Mouse (Mus musculus): ENCODE measurements around the gene Strn4. TPM values are rescaled to one million over a fixed set of nuclear protein-coding genes. Genes with fewer than 3 reads are reported as not detected.

Strn4 gene
- total and polyA plus RNA-seq, 3 experiments = 55.8 to 93.5 TPM; not detected in 1

DNA sequence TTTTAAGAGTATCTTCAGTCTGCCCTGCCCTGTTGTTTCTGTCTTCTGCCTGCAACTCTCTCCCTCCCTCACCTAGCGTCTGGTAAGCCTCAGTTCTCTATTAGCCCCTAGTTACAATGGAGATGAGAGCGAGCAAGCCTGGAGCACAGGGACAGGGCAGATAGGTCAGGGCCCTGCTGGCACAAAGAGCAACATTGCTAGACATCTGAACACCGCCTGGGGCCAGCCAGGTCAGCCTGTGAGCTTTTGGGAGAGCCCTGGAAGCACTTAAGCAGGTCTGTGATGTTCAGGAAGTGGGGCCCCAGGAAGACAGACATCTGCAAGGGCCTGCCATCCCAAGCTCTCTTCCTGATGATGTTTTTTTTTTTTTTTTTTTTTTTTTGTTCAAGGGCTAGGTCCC is 5.4 kb downstream of the Strn4 start:
- Histone ChIP-seq H3K4me1 (ENCODE audit: control insufficient read depth in 1 of 2, insufficient read depth in 2 of 2, low read length in 2 of 2) (peaks cover 13 to 23% of the 10 kb centered on the region in 2 experiments), H3K9ac (ENCODE audit: control insufficient read depth, low read depth, low read length, poor library complexity, severe bottlenecking) (no peak overlapping the region), H3K4me3 (ENCODE audit: control insufficient read depth in 1 of 2, insufficient read depth in 1 of 2, low read depth in 2 of 2, low read length in 2 of 2) (no peak overlapping the region), H3K36me3 (ENCODE audit: control insufficient read depth in 1 of 2, insufficient read depth in 2 of 2, low read length in 2 of 2) (peaks cover 9 to 34% of the 10 kb centered on the region in 2 experiments), H3K27ac (ENCODE audit: control insufficient read depth, low read depth, low read length) (no peak overlapping the region), H3K79me2 (ENCODE audit: control insufficient read depth, insufficient read depth, low read length, poor library complexity) (peaks cover 61% of the 10 kb centered on the region), H3K27me3 (ENCODE audit: control insufficient read depth in 1 of 2, insufficient read depth in 2 of 2, low read length in 2 of 2) (no peaks in the 10 kb centered on the region), H3K9me3 (replicated peaks; ENCODE audit: insufficient read depth, low read length) (no peaks in the 10 kb centered on the region)
- TF ChIP-seq MAX (IDR thresholded peaks at IDR 0.05; ENCODE audit: low read length) (no peak), TCF12 (IDR thresholded peaks at IDR 0.05; ENCODE audit: low read depth, low read length) (no peak), MEF2A (IDR thresholded peaks at IDR 0.05; ENCODE audit: extremely low read depth, insufficient replicate concordance, low read depth, low read length, poor library complexity, severe bottlenecking) (no peak)
- DNase-seq (ENCODE audit: low read depth, low spot score) = no peak

DNA sequence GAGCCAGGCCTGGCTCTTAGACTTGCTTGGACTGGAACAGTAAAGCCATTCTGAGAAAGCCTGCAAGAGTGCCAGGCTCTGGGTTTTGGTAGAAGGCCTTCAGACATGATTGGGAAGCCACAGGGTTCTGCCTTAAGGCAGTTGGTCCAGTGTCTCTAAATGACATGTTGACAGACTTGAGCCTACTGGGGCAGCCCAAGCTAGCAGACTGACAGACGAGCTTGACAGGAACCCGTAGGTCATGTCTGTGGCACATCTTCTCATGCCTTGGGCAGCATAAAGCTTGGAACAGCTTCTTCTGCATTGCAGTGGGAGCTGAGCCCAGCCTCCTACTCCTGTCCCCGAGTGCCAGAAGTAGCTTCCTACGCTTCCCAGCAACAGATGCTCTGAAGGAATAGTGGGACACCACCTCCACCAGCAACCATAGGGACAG is 6.0 kb downstream of the Strn4 start:
- Histone ChIP-seq H3K9ac (ENCODE audit: control insufficient read depth, low read depth, low read length, poor library complexity, severe bottlenecking) (no peak overlapping the region), H3K4me1 (ENCODE audit: control insufficient read depth in 1 of 2, insufficient read depth in 2 of 2, low read length in 2 of 2) (peaks cover 13 to 23% of the 10 kb centered on the region in 2 experiments), H3K36me3 (ENCODE audit: control insufficient read depth in 1 of 2, insufficient read depth in 2 of 2, low read length in 2 of 2) (peaks cover 9 to 34% of the 10 kb centered on the region in 2 experiments), H3K79me2 (ENCODE audit: control insufficient read depth, insufficient read depth, low read length, poor library complexity) (peaks cover 56% of the 10 kb centered on the region), H3K4me3 (ENCODE audit: control insufficient read depth in 1 of 2, insufficient read depth in 1 of 2, low read depth in 2 of 2, low read length in 2 of 2) (no peak overlapping the region), H3K27me3 (ENCODE audit: control insufficient read depth in 1 of 2, insufficient read depth in 2 of 2, low read length in 2 of 2) (no peaks in the 10 kb centered on the region), H3K27ac (ENCODE audit: control insufficient read depth, low read depth, low read length) (no peak overlapping the region), H3K9me3 (replicated peaks; ENCODE audit: insufficient read depth, low read length) (no peaks in the 10 kb centered on the region)
- DNase-seq (ENCODE audit: low read depth, low spot score) = no peak
- no peak for TF ChIP-seq MYC (IDR thresholded peaks at IDR 0.05; ENCODE audit: low read depth, low read length)
- TF ChIP-seq MEF2A (IDR thresholded peaks at IDR 0.05; ENCODE audit: extremely low read depth, insufficient replicate concordance, low read depth, low read length, poor library complexity, severe bottlenecking) = no peak
- TF ChIP-seq TCF12 (IDR thresholded peaks at IDR 0.05; ENCODE audit: low read depth, low read length) = no peak
- no peak for TF ChIP-seq MAX (IDR thresholded peaks at IDR 0.05; ENCODE audit: low read length)
- TF ChIP-seq EP300 (IDR thresholded peaks at IDR 0.05; ENCODE audit: low read depth in 1 of 2, low read length in 2 of 2) = no peak
- TF ChIP-seq POLR2AphosphoS5 (IDR thresholded peaks at IDR 0.05; ENCODE audit: borderline replicate concordance, low read depth, low read length) = no peak
- no peak for TF ChIP-seq ZKSCAN1 (IDR thresholded peaks at IDR 0.05; ENCODE audit: low read depth, low read length)
- no peak for TF ChIP-seq MXI1 (IDR thresholded peaks at IDR 0.05; ENCODE audit: low read depth, low read length)
- TF ChIP-seq SIN3A (IDR thresholded peaks at IDR 0.05; ENCODE audit: low read length) = no peak
- no peak for TF ChIP-seq UBTF (IDR thresholded peaks at IDR 0.05; ENCODE audit: borderline replicate concordance, insufficient read depth, low read depth, low read length)
- TF ChIP-seq POLR2A (IDR thresholded peaks at IDR 0.05; ENCODE audit: control insufficient read depth in 1 of 2, insufficient read depth in 1 of 2, low read depth in 1 of 2, low read length in 2 of 2, poor library complexity in 1 of 2) = no peak
- TF ChIP-seq SMC3 (IDR thresholded peaks at IDR 0.05; ENCODE audit: low read depth, low read length) = no peak
- no peak for TF ChIP-seq E2F4 (IDR thresholded peaks at IDR 0.05; ENCODE audit: borderline replicate concordance, low read depth, low read length)
- no peak for TF ChIP-seq ELF1 (IDR thresholded peaks at IDR 0.05; ENCODE audit: low read depth, low read length)
- TF ChIP-seq ETS1 (IDR thresholded peaks at IDR 0.05; ENCODE audit: low read depth, low read length) = no peak
